Mouse (Mus musculus) myocyte (in vitro differentiated cells): ENCODE measurements around the gene Meiob.

ENCODE experiments used
- CEBPB ChIP-seq: IDR thresholded peaks from 2 replicates; pipeline ENCODE4 v1.6.1; 2011; ENCODE audit warnings: mild to moderate bottlenecking, moderate library complexity; ENCODE audit not compliant: poor library complexity, insufficient read depth, severe bottlenecking
- E2F4 ChIP-seq: IDR thresholded peaks from one replicate; pipeline ENCODE4 v1.6.1; 2011; ENCODE audit warnings: mild to moderate bottlenecking, control low read depth, moderate library complexity; ENCODE audit not compliant: insufficient read depth
- MAX ChIP-seq: IDR thresholded peaks from one replicate; pipeline ENCODE4 v1.6.1; 2011; ENCODE audit warnings: low read depth, mild to moderate bottlenecking, control low read depth
- MYOD1 ChIP-seq, 3 experiments: IDR thresholded peaks; one replicate each; pipeline ENCODE4 v1.6.1; 2011; ENCODE audit warnings: control low read depth in 2 of 3, low read depth in 2 of 3, mild to moderate bottlenecking in 2 of 3, moderate library complexity in 1 of 3; ENCODE audit not compliant: insufficient read length in 2 of 3, control insufficient read depth in 1 of 3
- POLR2A ChIP-seq: IDR thresholded peaks from one replicate; pipeline ENCODE4 v1.6.1; 2011; ENCODE audit warnings: low read depth, mild to moderate bottlenecking, control low read depth, moderate library complexity; ENCODE audit not compliant: insufficient read length
- POLR2AphosphoS2 ChIP-seq: IDR thresholded peaks from one replicate; pipeline ENCODE4 v1.6.1; 2011; ENCODE audit warnings: low read depth, control low read depth; ENCODE audit not compliant: insufficient read length
- REST ChIP-seq: IDR thresholded peaks from one replicate; pipeline ENCODE4 v1.6.1; 2011; ENCODE audit warnings: mild to moderate bottlenecking, control low read depth, moderate library complexity; ENCODE audit not compliant: insufficient read depth, insufficient read length
- SRF ChIP-seq: IDR thresholded peaks from one replicate; pipeline ENCODE4 v1.6.1; 2011; ENCODE audit warnings: low read depth; ENCODE audit not compliant: control insufficient read depth, insufficient read length
- TCF12 ChIP-seq: IDR thresholded peaks from one replicate; pipeline ENCODE4 v1.6.1; 2011; ENCODE audit warnings: mild to moderate bottlenecking, control low read depth; ENCODE audit not compliant: poor library complexity, insufficient read depth, severe bottlenecking
- TCF3 ChIP-seq: IDR thresholded peaks from one replicate; pipeline ENCODE4 v1.6.1; 2011; ENCODE audit warnings: low read depth, control low read depth; ENCODE audit not compliant: insufficient read length
- USF1 ChIP-seq: IDR thresholded peaks from one replicate; pipeline ENCODE4 v1.6.1; 2011; ENCODE audit warnings: low read depth, mild to moderate bottlenecking, control low read depth, moderate library complexity

DNA sequence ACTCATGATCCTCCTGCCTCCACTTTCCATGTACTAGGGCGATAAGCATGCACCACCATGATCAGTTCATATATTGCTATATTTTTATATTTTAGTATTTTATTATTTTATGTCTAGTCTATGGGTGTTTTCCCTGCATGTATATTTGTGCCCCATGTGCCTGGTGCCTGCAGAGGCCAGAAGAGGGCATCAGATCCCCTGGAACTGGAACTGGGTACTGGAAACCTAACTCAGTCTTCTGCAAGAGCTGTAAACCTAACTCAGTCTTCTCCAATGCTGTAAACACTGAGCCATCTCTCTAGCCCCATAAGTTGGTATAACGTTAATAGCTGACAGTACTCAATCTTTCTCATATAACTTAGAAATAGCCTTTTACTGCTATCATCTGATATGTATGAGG is 38.5 kb downstream of the Meiob start:
- TF ChIP-seq E2F4 (no peak), TCF12 (no peak), POLR2AphosphoS2 (no peak), POLR2A (no peak), MAX (no peak), USF1 (no peak), MYOD1 (IDR thresholded peaks at IDR 0.05; ENCODE audit: control insufficient read depth in 1 of 3, insufficient read length in 2 of 3, low read depth in 2 of 3) (no peak), CEBPB (no peak), REST (no peak), TCF3 (no peak), SRF (no peak)
